Mouse (Mus musculus) T-helper 2 cell (primary cell): ENCODE results near the gene Zfp93.

Experiments used
- in situ Hi-C: fragments of 300-600 bp; cut with MboI, MseI; formaldehyde crosslinking; loops from one replicate; pipeline ENCODE4 v1.15.1; 2025; ENCODE audit warnings: high pct_unique_total_duplicates

Zfp93 gene

DNA sequence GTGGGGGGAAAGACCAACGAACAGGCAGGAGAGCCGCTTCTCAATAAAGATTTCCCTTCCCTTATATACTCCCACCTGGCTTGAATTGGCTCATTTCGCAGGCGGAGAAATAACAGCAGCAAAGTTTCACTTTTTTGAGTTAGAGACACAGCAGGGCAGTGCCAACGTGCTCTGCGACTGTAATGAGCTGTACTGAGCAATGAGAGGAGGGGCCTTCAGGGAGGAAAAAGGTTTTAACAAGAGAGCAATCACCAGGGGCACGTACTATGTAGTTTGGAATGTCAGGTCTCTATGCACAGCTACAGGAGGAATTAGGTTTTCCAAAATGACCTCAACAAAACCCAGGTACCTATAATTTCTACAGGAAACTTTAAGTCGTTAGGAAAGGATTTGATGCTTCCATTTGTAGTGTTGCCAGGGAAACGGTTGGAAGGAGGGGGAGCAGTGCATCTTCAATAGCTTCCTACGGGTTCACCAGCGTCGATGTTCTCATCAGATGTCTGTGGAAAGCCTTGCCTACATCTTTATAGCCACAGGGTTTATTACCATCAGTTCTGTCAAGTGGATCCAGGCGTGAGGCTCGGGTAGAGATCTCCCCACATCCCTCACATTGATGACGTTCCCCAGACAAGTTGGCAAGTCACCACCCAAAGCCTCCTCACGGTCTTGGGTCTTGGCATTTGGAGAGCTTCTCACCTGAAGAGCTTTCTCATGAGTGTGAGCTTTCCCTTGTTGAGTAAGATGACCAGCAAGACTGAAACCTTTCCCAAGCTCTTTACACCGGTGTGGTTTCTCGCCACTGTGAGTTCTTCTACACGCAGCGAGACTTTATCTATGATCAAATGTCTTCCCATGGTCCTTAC, 56.3 kb downstream of the Zfp93 start:
- in situ Hi-C loops, result no loop called here
